Mouse (Mus musculus) cortical plate, adult 2 months (tissue): Measurements from ENCODE around the gene Cpb2.

Experiments
- CTCF ChIP-seq: fragments of 200-500 bp; IDR thresholded peaks from 2 replicates; pipeline ENCODE4 v1.5.1; 2011; ENCODE audit warnings: mild to moderate bottlenecking, control low read depth, low read length; ENCODE audit not compliant: insufficient read depth; ENCODE audit errors: extremely low read depth
- POLR2A ChIP-seq: fragments of 200-500 bp; IDR thresholded peaks from 2 replicates; pipeline ENCODE4 v1.6.1; 2011; ENCODE audit warnings: mild to moderate bottlenecking, low read length, control low read depth; ENCODE audit not compliant: insufficient read depth; ENCODE audit errors: extremely low read depth

- no peak for TF ChIP-seq CTCF
- TF ChIP-seq POLR2A: no peak
Observed at GRCm38 (mm10) chr14:75301081-75301480, 59.0 kb downstream of the Cpb2 start.
